Mouse (Mus musculus) CD8-positive naive resting alpha-beta T cell, adult 2 months (primary cell): Measurements from ENCODE around the gene Slc9a3r1.

Source experiments
- DNase-seq, 2 experiments: peaks; one replicate each; pipeline ENCODE4 v3.0.0; 2022; ENCODE audit warnings: low read depth in 2 of 2, low spot score in 2 of 2

Slc9a3r1 gene

DNA sequence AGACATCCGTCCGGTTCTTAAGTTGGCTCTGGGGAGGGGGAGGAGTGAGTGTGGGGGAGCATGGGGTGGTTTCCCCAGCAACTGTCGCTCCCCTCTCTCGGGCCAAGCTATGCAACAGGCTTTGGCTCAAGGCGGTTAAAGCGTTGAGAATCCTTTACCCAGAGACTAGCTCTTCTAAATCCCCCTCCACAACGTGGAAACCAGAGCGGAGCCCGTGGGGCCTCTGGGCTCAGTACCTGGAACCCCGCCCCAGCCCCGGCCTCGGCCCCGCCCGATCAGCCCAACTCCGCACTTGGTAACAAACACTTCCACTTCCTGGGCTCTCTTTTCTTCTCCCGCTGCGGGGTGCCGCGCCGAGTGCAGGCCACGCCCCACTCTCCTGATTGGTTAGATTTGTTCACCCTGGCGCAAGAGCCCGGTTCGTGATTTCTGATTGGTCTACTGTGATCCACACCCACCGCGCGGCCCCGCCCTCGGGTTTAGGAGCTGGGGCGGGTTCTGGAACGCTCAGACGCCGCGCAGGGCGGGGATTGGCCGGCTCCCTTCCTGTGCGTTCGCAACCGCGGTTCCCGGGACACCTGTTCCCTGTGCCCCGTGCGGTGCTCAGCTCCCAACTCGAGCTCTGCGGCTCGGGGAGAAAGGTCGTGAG is at the start of gene Slc9a3r1:
Gene Slc9a3r1, plus strand, starts transcription at position 510 of the 649 bp plus-strand sequence.
- peak; percentile 98 to 99 for DNase-seq

DNA sequence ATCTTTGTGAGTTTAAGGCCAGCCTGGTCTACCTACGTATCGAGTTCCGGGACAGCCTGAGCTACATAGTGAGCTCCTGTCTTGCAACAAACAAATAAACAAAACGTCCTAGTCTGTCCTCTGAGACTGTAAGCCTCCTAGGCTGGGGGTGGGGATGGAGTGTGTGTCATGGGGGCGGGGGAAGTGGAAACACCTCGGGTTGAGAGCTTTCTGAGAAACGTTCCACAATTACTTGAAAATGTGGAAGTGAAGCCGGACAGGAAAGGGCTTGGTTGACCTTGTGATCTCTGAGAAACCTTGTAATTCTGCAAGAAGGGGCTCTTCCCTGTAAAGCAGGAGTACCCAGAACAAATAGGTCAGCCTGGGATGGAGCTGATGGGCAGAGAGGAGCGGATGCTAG is 43.7 kb upstream of the Slc9a3r1 start:
- no peak for DNase-seq

DNA sequence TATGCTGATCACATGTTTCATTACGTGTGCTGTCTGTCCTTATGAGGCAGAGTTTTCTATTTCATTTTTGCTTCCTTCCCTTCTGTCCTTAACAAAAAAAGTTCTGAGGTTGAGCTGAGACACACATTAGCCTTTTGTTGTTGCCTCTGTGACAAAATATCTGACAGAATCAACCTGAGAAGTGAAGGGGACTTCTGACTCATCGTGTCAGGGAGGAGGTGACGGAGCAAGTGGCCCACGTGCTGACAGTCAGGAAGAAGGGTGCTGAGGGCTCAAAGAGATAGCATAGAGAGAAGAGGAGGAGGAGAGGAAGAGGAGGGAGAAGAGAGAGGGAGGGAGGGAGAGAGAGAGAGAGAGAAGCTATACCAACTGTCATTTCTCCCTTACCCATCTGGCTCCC is 34.7 kb upstream of the Slc9a3r1 start:
- no peak for DNase-seq

DNA sequence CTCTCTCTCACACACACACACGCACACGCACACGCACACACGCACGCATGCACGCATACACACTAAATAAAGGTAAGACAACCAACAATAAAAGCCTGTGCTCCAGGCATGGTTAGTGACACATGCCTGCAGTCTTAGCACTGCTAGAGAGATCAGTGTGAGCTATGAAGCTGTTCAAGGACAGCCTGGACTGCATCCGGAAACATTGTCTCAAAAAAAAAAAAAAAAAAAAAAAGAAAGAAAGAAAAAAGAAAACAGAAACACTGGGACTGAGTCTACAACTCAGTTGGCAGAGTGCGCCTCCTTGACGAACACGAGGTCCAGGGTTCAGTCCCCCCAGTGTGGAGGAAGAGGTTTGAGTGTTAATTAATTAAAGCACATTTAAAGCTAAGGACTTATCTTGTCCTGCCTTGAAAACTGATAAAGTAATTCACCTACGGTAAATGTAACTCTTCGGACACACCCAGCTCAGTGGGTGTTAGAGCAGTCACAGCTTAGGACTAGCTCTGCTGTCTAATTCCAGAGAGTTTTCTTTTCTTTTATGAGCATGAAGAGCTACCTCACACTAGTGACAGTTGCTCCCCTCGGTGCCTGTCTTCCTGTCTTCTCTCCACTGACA is 33.5 kb upstream of the Slc9a3r1 start:
- no peak for DNase-seq

DNA sequence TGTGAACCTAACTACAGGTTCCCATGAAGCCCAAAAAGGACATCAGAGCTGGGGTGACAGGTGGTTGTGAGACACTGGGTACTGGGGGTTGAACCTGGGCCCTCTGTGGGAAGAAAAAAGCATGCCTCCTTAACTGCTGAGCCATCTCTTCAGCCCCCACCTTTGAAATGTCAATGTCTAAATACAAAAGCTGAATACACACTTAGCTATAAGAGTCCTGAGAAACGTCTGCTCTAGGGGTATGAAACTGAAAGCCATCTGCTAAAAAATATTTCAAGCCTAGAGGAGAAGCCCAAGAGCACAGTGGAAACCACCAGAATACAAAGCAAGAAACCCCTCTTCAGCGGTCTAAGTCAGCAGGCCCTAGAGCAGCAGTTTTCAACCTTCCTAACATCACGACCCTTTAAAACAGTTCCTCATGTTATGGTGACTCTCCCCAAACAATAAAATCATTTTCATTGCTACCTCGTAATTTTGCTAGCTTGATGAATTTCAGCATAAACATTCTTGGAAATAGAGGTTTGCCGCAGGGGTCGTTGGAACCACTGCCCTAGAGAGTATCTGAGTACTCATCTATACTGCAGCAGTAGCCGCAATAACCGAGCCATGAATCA is 31.3 kb upstream of the Slc9a3r1 start:
- no peak for DNase-seq

DNA sequence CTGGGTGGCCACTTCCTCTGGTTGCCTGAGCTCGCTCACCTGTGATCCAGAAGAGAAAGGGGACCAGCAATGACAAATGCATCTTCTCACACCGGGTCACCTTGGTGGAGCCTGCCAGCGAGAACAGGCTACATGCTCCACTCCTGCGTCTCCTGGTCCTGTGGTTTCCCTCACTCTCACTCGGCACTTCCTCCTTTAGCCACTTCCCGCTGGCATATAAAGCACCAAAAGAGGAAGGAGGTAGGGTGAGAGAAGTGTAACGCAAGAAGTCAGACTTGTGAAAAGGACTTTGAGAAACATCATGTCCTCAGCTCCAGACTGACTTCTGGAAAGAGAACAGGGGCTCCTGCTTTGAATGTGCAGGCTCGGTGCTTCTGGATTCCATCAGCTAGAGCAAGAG is 29.3 kb upstream of the Slc9a3r1 start, which contains the start of gene Cd300lf:
Gene Cd300lf, minus strand, starts transcription at position 193 of the 400 bp plus-strand sequence.
- DNase-seq, result no peak

DNA sequence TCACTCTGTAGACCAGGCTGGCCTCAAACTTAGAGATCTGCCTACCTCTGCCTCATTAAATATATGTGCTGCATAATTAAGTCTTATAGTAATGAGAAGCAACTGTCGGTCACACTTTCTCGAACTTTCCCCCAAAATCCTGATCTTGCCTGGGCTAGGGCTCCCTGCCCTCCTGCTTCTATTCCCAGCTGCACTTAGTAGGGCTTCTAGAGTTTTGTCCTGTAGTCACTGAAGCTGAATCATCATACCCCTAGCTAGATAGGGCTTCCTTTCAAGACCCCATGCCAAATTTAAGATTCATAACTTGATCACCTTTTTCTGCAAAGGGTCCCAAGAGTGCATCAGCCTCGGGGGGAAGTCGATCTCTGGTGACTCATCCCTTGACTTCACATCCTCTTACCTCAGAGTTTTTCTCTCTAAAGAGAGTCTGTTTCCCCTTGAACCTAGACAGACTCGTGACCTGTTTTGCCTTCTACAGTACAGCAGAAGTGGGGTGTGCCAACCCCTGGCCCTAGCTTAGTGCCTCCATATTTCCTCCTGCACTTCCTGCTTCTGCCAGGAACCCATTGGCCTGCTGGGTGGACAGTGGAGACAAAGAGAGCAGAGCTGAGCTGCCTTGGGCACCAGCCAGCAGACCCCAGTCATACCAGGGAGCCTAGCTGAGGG is 24.4 kb upstream of the Slc9a3r1 start:
- no peak for DNase-seq

DNA sequence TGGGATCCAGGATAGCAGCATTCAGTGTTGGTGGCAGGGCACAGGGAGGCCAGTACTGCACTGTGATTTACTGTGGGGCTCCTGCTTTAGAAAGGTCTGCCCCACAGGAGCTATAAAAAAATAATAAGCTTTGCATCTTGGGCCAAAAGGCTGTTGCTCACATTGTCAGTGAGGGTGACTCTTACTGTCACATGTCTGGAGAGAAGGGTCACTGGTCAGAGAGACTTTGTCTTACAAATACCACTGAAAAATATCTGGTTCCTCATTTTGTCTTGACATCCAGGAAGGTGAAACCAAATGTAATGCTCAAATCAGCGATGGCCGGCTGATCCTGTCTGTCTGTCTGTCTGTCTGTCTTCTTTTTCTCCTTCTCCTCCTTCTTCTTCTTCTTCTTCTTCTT is 21.2 kb upstream of the Slc9a3r1 start:
- DNase-seq, result no peak

DNA sequence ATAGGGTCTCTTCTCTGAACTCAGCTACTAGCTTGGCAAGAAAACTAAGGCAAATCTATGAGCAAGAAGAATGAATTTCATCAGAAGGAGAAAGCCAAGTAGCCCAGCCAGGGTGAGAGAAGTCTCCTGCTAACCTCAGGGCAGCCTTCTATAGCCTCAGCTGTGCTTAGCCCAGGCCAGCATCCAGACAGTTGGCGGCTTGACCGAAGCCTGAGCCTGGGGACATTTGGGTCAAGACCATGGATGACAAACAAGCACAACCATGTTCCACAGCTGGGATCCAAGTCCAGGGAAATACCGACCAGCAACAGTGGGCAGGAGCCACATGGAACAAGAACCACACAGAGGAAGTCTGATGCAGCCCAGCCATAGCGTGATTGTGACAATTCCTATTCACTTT is 15.3 kb upstream of the Slc9a3r1 start:
- DNase-seq, result no peak

DNA sequence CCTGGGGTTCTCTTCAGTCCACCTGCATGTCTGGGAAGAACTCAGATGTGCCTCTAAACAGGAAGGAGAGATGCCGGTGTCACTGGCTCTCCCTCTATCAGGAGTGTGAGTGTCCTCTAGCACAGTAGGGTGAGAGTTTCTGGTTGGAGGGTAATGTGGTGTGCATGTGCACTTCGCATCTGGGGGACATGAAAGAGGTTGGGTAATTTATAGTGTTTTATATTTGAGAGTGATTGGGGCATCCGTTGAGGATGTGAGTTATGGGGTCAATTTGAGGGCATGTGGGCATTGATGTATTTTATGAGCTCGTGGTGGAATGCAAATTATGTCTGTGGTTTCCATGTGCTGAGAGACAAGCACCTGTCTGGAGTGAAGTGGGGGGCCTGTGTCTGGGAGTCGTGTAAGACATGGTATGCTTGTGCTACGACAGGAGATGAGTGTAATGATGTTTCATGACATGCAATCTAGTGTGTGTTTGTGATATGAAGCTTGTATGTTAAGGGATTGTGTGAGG is 12.3 kb upstream of the Slc9a3r1 start:
- DNase-seq, result no peak

DNA sequence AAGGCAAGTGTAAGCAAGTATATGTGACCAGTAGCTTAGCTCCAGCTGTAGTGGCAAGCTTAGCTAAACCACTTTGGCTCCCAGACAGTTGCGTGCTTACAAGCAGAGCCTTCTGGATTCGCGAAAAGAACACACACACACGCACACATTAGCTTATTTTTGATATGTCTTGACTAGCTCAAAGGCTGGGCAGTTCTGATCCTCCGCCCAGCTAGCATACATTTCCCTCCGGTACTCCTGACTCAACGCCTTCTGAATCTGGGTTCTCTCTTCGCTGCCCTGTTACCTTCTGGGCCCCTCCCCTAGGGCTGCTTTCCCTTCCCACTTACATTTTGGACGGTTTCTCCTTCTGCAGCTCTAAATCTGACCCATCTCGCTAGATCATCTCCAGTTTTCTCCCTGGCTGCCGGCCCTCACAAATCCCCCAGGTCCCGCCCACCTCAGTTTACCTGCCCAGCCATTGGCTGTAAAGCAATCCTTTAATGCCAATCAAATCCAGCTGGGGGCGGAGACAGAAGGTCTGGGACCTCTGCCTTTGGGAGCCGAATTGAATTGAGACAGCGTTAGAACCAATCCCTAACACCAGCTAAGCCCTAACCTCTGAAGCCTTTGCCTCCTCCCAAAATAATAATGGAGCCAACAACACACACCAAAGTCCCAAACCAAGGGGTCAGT is 11.2 kb upstream of the Slc9a3r1 start:
- no peak for DNase-seq

DNA sequence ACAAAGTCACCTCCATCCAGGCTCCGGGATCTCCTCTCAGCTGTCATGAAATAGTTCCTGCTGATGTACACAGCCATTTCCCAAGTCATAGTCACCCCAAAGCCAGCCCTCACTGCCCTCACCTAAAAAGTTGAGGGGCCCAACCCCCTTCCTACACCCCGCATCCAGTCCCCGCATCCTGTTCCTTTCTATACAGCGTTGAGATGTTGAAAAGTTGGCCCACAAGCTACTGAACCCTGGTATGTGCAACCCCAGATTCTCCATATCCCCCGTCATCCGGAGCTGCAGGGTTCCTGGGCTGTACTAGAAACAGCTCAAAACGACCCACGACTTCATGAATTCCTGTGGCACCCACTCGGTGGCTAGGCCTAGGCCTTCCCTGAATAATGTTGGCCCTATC is 10.1 kb upstream of the Slc9a3r1 start:
- DNase-seq, result no peak

DNA sequence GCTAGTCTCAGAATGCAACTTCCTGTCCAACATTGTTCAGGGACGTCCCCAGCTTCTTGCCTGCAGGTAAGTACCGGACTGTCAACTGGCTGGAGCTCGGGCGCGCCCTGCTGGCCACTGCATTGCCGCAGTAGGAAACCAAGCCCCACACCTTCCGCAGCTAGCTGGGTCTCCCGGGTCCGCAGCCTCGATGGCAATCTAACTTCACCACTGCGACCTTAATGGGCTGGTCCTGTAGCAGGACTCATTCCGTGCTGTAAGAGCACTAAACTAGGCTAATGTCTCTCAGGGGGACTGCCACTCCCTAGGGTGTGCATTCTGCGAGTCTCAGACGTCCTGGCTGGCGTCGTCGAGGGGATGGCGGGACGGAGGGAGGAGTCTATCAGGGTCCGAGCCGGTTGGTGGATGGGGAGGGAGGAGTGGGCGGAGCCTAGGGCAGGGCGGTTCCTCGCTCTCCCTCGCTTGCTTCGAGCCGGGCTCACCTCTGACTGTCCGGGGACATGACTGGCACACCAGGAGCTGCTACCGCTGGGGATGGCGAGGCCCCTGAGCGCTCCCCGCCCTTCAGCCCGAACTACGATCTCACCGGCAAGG is 9.3 kb upstream of the Slc9a3r1 start:
- peak; percentile 87 for DNase-seq

DNA sequence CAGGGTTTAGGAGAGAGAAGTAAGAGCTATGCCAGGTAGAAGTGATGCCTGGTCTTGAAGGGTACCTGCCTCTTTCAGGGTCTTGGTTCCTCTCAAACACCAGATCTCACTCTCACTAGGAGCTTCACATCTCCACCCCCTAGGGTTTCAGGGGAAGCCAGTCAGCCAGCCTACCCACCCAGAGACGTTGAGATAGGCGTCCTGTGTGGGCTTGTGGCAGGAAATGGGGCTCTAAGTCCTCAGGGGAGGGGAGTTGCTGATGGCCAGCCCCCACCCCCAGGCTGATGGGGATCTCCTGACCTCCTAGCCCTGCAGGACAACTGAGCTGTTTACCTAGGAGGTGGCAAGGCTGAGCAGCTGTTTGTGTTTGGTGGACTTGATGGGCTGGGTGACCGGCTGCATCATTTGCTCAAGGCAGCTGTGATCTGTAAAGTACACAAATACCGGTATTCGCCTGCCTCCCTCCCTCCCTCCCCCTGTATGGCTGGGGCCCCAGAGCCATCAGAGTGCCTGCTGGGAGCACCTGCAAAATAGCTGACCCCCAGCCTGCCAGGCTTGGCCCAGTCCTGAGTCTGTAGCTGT is 8.0 kb upstream of the Slc9a3r1 start:
- peak in 1 of 2 experiments; percentile 35 for DNase-seq

DNA sequence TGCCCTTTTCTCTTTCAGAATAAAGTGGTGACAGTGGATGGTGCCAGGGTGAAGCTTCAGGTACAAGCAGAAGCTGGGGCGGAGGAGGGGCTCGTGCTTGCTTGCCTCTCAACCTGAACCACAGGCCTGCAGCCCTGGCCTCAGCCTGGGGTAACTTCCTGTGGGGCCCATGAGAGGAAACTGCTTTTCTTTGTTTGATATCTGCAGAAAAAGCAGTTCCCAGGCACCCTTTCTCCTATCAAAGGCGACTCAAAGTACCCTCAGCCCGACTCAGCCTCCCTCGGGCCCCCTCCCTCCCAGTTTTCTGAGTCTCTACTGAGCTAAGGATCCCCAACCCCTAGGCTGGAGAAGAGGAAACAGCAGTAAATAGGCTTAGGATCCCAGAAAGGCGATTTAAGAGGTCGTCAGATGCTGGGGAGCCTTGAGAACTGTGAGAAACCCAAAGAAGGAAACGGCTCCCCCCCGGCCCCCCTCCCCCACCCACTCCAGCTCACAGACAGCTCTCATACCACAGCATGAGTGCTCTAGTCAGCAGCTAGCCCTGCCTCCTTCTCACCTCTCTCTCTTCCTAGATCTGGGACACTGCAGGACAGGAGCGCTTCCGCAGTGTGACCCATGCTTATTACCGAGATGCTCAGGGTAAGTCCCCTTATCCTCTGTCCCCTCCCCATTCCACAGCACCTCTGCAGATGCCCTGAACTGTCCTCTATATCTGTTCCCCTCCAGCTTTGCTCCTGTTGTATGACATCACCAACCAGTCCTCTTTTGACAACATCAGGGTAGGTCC is 5.0 kb upstream of the Slc9a3r1 start:
- DNase-seq, result peak; percentile 69 to 80

DNA sequence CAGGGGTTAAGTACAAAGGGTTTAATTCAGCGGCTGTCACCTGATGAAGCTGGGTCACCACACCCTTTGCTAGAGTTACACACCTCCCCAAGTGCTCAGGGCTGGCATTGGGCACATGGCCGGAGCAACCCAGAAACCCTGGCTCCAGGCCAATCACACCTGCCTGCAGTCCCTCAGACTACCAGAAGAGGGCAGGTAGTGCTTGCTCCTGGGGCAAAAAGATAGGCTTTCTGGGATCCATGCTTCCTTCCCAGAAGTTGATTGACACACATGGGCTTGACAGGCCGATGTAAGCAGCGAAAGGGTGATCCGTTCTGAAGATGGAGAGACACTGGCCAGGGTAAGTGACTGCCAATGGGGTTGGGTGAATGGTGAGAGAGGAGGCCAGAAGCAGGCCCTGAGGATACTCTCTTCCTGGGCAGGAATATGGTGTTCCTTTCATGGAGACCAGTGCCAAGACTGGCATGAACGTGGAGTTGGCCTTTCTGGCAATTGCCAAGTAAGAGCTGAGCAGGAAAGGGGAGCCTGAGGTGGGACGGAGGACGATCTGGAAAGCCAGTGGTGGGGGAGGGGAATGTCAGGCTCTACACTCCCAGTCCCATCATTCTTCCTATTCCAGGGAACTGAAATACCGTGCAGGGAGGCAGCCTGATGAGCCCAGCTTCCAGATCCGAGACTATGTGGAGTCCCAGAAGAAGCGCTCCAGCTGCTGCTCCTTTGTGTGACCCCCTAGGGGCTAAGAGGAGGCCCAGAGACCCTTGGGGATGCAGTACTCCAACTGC is 2.9 kb upstream of the Slc9a3r1 start:
- peak; percentile 61 to 74 for DNase-seq

DNA sequence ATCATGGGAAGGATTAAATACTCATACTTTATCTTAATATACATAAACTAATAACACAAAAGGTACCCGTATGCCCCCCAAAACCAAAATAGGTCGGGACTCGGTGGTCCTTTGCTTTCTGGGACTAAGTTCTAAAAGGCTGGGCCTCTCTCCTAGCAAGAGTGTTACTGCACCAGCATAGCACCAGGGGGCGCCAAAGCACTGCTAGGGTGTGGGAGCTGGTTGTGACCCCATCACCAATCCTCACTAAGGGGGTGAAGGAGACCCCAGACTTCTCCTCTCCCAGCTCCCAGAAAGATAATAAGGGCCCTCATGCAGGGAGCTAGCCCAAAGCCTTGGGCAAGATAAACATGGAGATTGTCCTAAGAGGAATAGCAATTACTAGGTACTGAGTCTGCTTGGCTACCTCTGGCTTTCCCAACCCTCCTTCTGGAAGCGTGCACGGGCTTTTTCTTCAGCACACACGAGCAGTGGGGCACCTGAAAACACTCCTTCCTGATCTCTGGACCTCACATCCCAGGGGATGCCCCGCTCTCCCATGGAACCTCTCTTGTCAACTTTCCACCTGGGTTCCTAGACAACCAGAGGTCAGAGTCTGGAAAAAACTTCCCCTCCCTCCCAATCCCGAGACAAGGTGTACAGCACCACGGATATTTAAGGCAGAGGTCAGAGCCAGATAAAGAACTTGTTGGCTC is 2.1 kb upstream of the Slc9a3r1 start:
- DNase-seq, result peak; percentile 73 to 82

DNA sequence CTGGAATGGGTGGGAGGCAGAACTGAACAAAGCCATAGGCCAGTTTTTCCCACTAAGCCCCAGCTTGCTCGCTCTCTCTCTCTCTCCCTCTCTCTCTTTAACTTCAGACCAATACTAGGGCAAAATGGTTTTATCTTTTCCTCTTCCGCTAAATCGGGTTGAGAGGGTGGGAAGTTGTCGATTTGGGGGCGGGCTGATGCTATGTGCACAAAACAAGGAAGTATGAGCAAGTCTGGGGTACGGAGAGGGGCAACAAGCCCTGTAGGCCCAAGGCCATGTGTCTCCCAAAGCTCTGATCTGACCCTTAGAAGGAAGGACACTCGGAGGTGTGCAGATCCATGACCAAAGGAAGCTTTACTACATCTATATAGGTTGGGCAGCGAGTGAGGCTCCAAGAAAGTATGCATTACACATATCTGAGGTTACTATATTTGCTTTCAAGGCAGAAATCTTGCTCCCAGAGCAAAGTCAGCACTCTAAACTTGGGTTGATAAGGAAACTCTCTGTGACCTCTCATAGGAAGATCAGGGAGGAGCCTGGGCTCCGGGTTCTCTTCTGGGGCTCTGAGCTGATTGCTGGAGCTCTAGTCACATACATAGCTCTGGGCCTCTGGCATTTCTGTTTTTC is 1.4 kb upstream of the Slc9a3r1 start:
- DNase-seq, result no peak
